Mouse (Mus musculus): ENCODE measurements around the gene Gnptg.

Gene Gnptg

GRCm38 (mm10) chr17:25188150-25189031 is 51.5 kb downstream of the Gnptg start, which contains the start of gene Unkl:
Gene Unkl (plus strand): TSS chr17:25188397.
- no peak for DNase-seq (ENCODE audit: low read depth, low spot score)

- DNase-seq (ENCODE audit: low read depth, low spot score) = no peak
Observed at GRCm38 (mm10) chr17:25187784-25188149, 52.2 kb downstream of the Gnptg start.

GRCm38 (mm10) chr17:25184961-25185360 is 55.0 kb downstream of the Gnptg start:
- no peak for DNase-seq (ENCODE audit: low read depth, low spot score)

GRCm38 (mm10) chr17:25184129-25184691 is 55.7 kb downstream of the Gnptg start, which contains the start of gene BC003965:
Gene BC003965 (plus strand): TSS chr17:25184554.
- DNase-seq (ENCODE audit: low read depth, low spot score) = peak; percentile 95

Measured in WW6 (cell line).